Mouse (Mus musculus): ENCODE results near the gene Btf3l4. TPM values are rescaled to one million over a fixed set of nuclear protein-coding genes. Genes with fewer than 3 reads are reported as not detected.

Btf3l4 gene
- polyA plus RNA-seq, 1 experiment from 2014 or later: 163 TPM

GRCm38 (mm10) chr4:108843336-108843735 is 9.9 kb upstream of the Btf3l4 start:
- Histone ChIP-seq H3K9ac (0 out of 2 replicates have a peak overlapping the region, but pooled peaks have one; percentile 19), H3K27me3 (replicated peaks) (no peaks in the 10 kb centered on the region), H3K36me3 (peaks cover 20% of the 10 kb centered on the region)

DNA sequence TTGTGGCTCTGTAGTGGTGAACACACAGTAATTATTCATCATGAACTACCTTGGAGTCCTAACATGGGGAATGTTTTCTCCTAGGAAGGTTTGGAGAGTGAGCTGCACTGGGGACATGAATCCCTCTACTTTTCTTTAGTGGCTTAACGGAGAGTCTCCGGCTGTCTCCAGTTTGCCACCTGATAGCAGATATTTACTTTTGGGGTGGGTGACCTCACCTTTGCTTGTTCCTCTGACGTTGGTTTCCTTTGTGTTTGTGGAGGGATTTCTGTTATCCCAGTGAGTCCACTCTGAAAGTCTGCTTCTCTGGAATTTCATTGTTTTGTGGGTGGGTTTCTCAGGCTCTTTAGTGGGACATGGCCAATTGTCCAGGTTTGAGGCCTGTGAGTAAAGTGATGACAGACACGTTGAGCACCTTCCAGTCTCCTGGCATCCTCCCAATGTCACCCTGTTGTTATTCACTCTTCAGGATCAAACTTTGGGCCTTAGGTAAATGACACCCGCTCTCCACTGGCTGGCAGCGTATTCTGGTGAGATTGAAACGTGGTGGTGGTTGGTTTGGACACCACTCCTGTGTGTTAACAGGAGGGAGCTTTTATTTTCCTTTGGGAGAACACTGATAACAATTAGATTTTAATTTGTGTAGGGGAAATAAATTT is 8.6 kb upstream of the Btf3l4 start:
- 62% methylated on average over 7 of the region's 7 CpGs for WGBS
- ATAC-seq (ENCODE audit: extremely low read depth, insufficient number of reproducible peaks, low FRiP score, low TSS enrichment): no peak

More at GRCm38 (mm10) chr4:108843336-108843735, 9.9 kb upstream of the Btf3l4 start:
- Histone ChIP-seq H3K27ac (replicated peaks) (no peak overlapping the region), H3K4me3 (no peak overlapping the region), H3K4me2 (no peak overlapping the region), H3K9me3 (no peaks in the 10 kb centered on the region), H3K4me1 (peaks cover 29% of the 10 kb centered on the region)
- ATAC-seq (ENCODE audit: extremely low read depth, insufficient number of reproducible peaks, low FRiP score, low TSS enrichment): no peak

GRCm38 (mm10) chr4:108838031-108838430 is 4.6 kb upstream of the Btf3l4 start:
- 23% methylated on average over 4 of the region's 4 CpGs for WGBS
- H3K27me3 ChIP-seq (replicated peaks): no peaks in the 10 kb centered on the region
- peak overlapping the region; percentile 51; the same call in 1 of the 2 replicates for H3K9ac ChIP-seq
- H3K27ac ChIP-seq (replicated peaks): peak overlapping the region; percentile 89
- H3K4me2 ChIP-seq: peak overlapping the region; percentile 44
- H3K9me3 ChIP-seq: no peaks in the 10 kb centered on the region
- no peak for ATAC-seq (ENCODE audit: extremely low read depth, insufficient number of reproducible peaks, low FRiP score, low TSS enrichment)
- H3K4me3 ChIP-seq: 0 out of 2 replicates have a peak overlapping the region, but pooled peaks have one; percentile 0
- H3K4me1 ChIP-seq: peaks cover 50% of the 10 kb centered on the region
- H3K36me3 ChIP-seq: peaks cover 20% of the 10 kb centered on the region

More for the DNA sequence above, 8.6 kb upstream of the Btf3l4 start:
- H3K36me3 ChIP-seq: peaks cover 20% of the 10 kb centered on the region
- H3K4me1 ChIP-seq: peaks cover 38% of the 10 kb centered on the region
- H3K27ac ChIP-seq (replicated peaks): peak overlapping the region; percentile 32; the same call in 1 of the 2 replicates
- H3K4me2 ChIP-seq: no peak overlapping the region
- no peaks in the 10 kb centered on the region for H3K9me3 ChIP-seq
- H3K9ac ChIP-seq: 0 out of 2 replicates have a peak overlapping the region, but pooled peaks have one; percentile 14
- H3K4me3 ChIP-seq: no peak overlapping the region
- no peaks in the 10 kb centered on the region for H3K27me3 ChIP-seq (replicated peaks)

GRCm38 (mm10) chr4:108835496-108835895 is 2.1 kb upstream of the Btf3l4 start:
- H3K9ac ChIP-seq: peak overlapping the region; percentile 97
- peaks cover 4% of the 10 kb centered on the region for H3K36me3 ChIP-seq
- peak overlapping the region; percentile 74 for H3K4me2 ChIP-seq
- H3K4me3 ChIP-seq: peak overlapping the region; percentile 96
- ATAC-seq (ENCODE audit: extremely low read depth, insufficient number of reproducible peaks, low FRiP score, low TSS enrichment): no peak
- H3K27ac ChIP-seq (replicated peaks): peak overlapping the region; percentile 98
- WGBS: 49% methylated on average over 3 of the region's 3 CpGs
- no peaks in the 10 kb centered on the region for H3K27me3 ChIP-seq (replicated peaks)
- no peaks in the 10 kb centered on the region for H3K9me3 ChIP-seq
- H3K4me1 ChIP-seq: peaks cover 57% of the 10 kb centered on the region

GRCm38 (mm10) chr4:108834971-108835311 is 1.5 kb upstream of the Btf3l4 start:
- Histone ChIP-seq H3K9me3 (no peaks in the 10 kb centered on the region), H3K9ac (peak overlapping the region; percentile 97), H3K36me3 (peaks cover 4% of the 10 kb centered on the region), H3K4me2 (peak overlapping the region; percentile 74), H3K27ac (replicated peaks) (peak overlapping the region; percentile 98), H3K4me1 (peaks cover 59% of the 10 kb centered on the region), H3K4me3 (peak overlapping the region; percentile 96), H3K27me3 (replicated peaks) (no peaks in the 10 kb centered on the region)
- ATAC-seq (ENCODE audit: extremely low read depth, insufficient number of reproducible peaks, low FRiP score, low TSS enrichment): no peak
- WGBS: 1% methylated on average over 15 of the region's 15 CpGs

GRCm38 (mm10) chr4:108834115-108834970 is 929 bp upstream of the Btf3l4 start, which contains the start of gene Txndc12:
Gene Txndc12 (plus strand): TSS chr4:108834601.
- no peaks in the 10 kb centered on the region for H3K9me3 ChIP-seq
- ATAC-seq (ENCODE audit: extremely low read depth, insufficient number of reproducible peaks, low FRiP score, low TSS enrichment): peak; percentile 56; the same call in 1 of the 2 replicates
- peaks cover 57% of the 10 kb centered on the region for H3K4me1 ChIP-seq
- H3K27me3 ChIP-seq (replicated peaks): no peaks in the 10 kb centered on the region
- peak within 1 kb of the TSS; percentile 97 for H3K9ac ChIP-seq
- peaks cover 10% of the 10 kb centered on the region for H3K36me3 ChIP-seq
- peak within 1 kb of the TSS; percentile 98 for H3K27ac ChIP-seq (replicated peaks)
- under 1% methylated on average over 34 of the region's 34 CpGs for WGBS
- H3K4me3 ChIP-seq: peak within 1 kb of the TSS; percentile 96
- peak within 1 kb of the TSS; percentile 74 for H3K4me2 ChIP-seq

- Histone ChIP-seq H3K27ac (replicated peaks) (peak overlapping the region; percentile 98), H3K9ac (peak overlapping the region; percentile 97), H3K4me1 (peaks cover 53% of the 10 kb centered on the region), H3K4me2 (peak overlapping the region; percentile 74), H3K4me3 (peak overlapping the region; percentile 96), H3K27me3 (replicated peaks) (no peaks in the 10 kb centered on the region), H3K9me3 (no peaks in the 10 kb centered on the region), H3K36me3 (peaks cover 16% of the 10 kb centered on the region)
- under 1% methylated on average over 6 of the region's 6 CpGs for WGBS
- ATAC-seq (ENCODE audit: extremely low read depth, insufficient number of reproducible peaks, low FRiP score, low TSS enrichment): no peak
These were observed 357 bp upstream of the Btf3l4 start for GRCm38 (mm10) chr4:108833828-108834114.

- 91% methylated on average over 1 of the region's 1 CpGs for WGBS
These were observed 2.7 kb downstream of the Btf3l4 start for GRCm38 (mm10) chr4:108830698-108831097.

DNA sequence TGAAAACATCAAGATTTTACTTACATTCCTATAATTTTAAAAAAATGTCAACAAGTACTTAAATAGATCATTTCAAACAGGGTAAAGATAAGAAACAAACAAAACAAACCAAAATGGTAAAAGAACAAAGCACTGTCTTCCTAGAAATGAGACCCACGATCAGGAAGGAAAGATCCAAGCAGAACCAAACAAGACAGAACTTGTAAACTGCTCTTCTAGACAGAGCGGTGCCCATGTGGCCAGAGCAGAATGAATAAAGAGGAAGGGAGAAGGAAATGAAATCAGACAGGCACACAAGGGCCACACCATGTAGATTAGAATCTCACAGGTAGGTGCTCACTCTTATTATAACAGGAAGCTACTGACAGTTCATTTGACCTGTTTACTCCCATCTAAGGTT is 6.8 kb downstream of the Btf3l4 start:
- H3K27me3 ChIP-seq (replicated peaks): no peaks in the 10 kb centered on the region
- peaks cover 11% of the 10 kb centered on the region for H3K4me1 ChIP-seq
- no peak overlapping the region for H3K4me3 ChIP-seq
- H3K9ac ChIP-seq: no peak overlapping the region
- H3K36me3 ChIP-seq: peaks cover 84% of the 10 kb centered on the region
- no peaks in the 10 kb centered on the region for H3K9me3 ChIP-seq
- 90% methylated on average over 2 of the region's 2 CpGs for WGBS
- no peak overlapping the region for H3K4me2 ChIP-seq
- no peak for ATAC-seq (ENCODE audit: extremely low read depth, insufficient number of reproducible peaks, low FRiP score, low TSS enrichment)
- H3K27ac ChIP-seq (replicated peaks): no peak overlapping the region

More at GRCm38 (mm10) chr4:108830698-108831097, 2.7 kb downstream of the Btf3l4 start:
- no peak for ATAC-seq (ENCODE audit: extremely low read depth, insufficient number of reproducible peaks, low FRiP score, low TSS enrichment)
- Histone ChIP-seq H3K4me2 (peak overlapping the region; percentile 70), H3K4me1 (peaks cover 23% of the 10 kb centered on the region), H3K9ac (peak overlapping the region; percentile 59; the same call in 1 of the 2 replicates), H3K4me3 (0 out of 2 replicates have a peak overlapping the region, but pooled peaks have one; percentile 1), H3K9me3 (no peaks in the 10 kb centered on the region), H3K27ac (replicated peaks) (peak overlapping the region; percentile 51), H3K36me3 (peaks cover 44% of the 10 kb centered on the region), H3K27me3 (replicated peaks) (no peaks in the 10 kb centered on the region)

- H3K36me3 ChIP-seq: peaks cover 89% of the 10 kb centered on the region
- H3K27me3 ChIP-seq (replicated peaks): no peaks in the 10 kb centered on the region
- no peak for ATAC-seq (ENCODE audit: extremely low read depth, insufficient number of reproducible peaks, low FRiP score, low TSS enrichment)
- H3K9ac ChIP-seq: no peak overlapping the region
- H3K4me1 ChIP-seq: peaks cover 7% of the 10 kb centered on the region
- H3K4me3 ChIP-seq: no peak overlapping the region
- H3K4me2 ChIP-seq: no peak overlapping the region
- no peak overlapping the region for H3K27ac ChIP-seq (replicated peaks)
- 80% methylated on average over 1 of the region's 1 CpGs for WGBS
- H3K9me3 ChIP-seq: no peaks in the 10 kb centered on the region
These were observed 7.3 kb downstream of the Btf3l4 start for GRCm38 (mm10) chr4:108826096-108826495.

- Histone ChIP-seq H3K4me3 (no peak overlapping the region), H3K4me2 (no peak overlapping the region), H3K27ac (replicated peaks) (no peak overlapping the region), H3K4me1 (peaks cover 2% of the 10 kb centered on the region; the same call in 1 of the 2 replicates), H3K36me3 (peaks cover 93% of the 10 kb centered on the region), H3K9me3 (no peaks in the 10 kb centered on the region), H3K9ac (no peak overlapping the region), H3K27me3 (replicated peaks) (no peaks in the 10 kb centered on the region)
- no peak for ATAC-seq (ENCODE audit: extremely low read depth, insufficient number of reproducible peaks, low FRiP score, low TSS enrichment)
- WGBS: 89% methylated on average over 3 of the region's 3 CpGs
These were observed 7.7 kb downstream of the Btf3l4 start for GRCm38 (mm10) chr4:108825677-108826076.
